Comparison of ENCODE assay signal across 19 mouse cellular contexts in the genomic region with DNA sequence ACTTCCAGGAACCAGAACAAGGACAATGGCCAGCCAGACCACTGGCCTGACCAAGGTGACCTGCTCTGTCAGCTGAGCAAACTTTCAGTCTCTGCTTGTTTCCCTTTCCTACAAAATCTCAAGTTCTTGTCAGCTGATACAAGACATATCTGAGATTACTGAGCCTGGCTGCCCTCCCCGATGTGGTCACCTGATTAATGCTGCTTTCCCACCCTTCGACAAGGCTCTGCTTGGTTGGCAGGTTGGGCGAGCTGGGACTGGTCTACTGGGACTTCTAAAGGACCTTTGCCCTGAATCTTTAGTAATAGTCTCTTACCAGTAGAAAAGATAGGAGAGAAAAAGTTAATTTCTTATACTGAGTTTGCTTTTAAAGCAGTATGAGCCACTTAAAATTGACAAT. TPM values are rescaled to one million over a fixed set of nuclear protein-coding genes. Genes with fewer than 3 reads are reported as not detected.
DNase-seq lines count a peak whose midpoint lies in the region; ATAC-seq and TF ChIP-seq lines count a peak whose summit lies in the region.
"Had no signal": no experiment of that assay in that cellular context is flagged by ENCODE, and none has a peak within 500 bp of the region (broad histone marks: within the 10 kb centered on the region; RNA-seq: fewer than 3 reads in every experiment).

No protein-coding gene starts in this region.

- peaks cover 7% of the 10 kb centered on the region; the same call in 1 of the 2 replicates for H3K36me3 ChIP-seq in heart, embryonic 10.5 days
- H3K36me3 ChIP-seq in forebrain, postnatal 0 days (ENCODE audit: insufficient read depth) = no peaks in the 10 kb centered on the region; the same call in 1 of the 2 replicates
- H3K36me3 ChIP-seq: liver, embryonic 15.5 days had no signal

- no peak overlapping the region for H3K4me2 ChIP-seq in forebrain, postnatal 0 days (ENCODE audit: low read depth)
- H3K4me2 ChIP-seq: liver, embryonic 15.5 days; neural tube, embryonic 13.5 days had no signal

- no peak overlapping the region for H3K27ac ChIP-seq in heart, embryonic 10.5 days
- H3K27ac ChIP-seq in forebrain, postnatal 0 days (ENCODE audit: low read depth, low read length) = no peak overlapping the region
- H3K27ac ChIP-seq: hindbrain, embryonic 10.5 days; liver, embryonic 15.5 days; neural tube, embryonic 13.5 days had no signal

- H3K27me3 ChIP-seq in heart, embryonic 10.5 days (ENCODE audit: insufficient read depth, poor library complexity, severe bottlenecking) = no peaks in the 10 kb centered on the region
- H3K27me3 ChIP-seq in forebrain, postnatal 0 days (ENCODE audit: insufficient read depth, low read length) = no peaks in the 10 kb centered on the region
- H3K27me3 ChIP-seq: liver, embryonic 15.5 days; neural tube, embryonic 13.5 days had no signal

- 76% methylated on average over 3 of the region's 3 CpGs for WGBS in heart, embryonic 10.5 days
- WGBS in forebrain, postnatal 0 days = 92% methylated on average over 3 of the region's 3 CpGs

- no peak for ATAC-seq in forebrain, postnatal 0 days
- ATAC-seq: forebrain, embryonic 16.5 days had no signal

- no peak overlapping the region for H3K4me3 ChIP-seq in heart, embryonic 10.5 days
- no peak overlapping the region for H3K4me3 ChIP-seq in forebrain, postnatal 0 days (ENCODE audit: low read depth, low read length)
- H3K4me3 ChIP-seq: hindbrain, embryonic 10.5 days; liver, embryonic 15.5 days; neural tube, embryonic 13.5 days had no signal

- no peaks in the 10 kb centered on the region for H3K9me3 ChIP-seq in heart, embryonic 10.5 days
- H3K9me3 ChIP-seq in forebrain, postnatal 0 days (ENCODE audit: low read length) = no peaks in the 10 kb centered on the region
- H3K9me3 ChIP-seq: G1E; hindbrain, embryonic 10.5 days; liver, embryonic 15.5 days; neural tube, embryonic 13.5 days had no signal

- H3K4me1 ChIP-seq in heart, embryonic 10.5 days = peaks cover 15% of the 10 kb centered on the region
- H3K4me1 ChIP-seq in forebrain, postnatal 0 days (ENCODE audit: insufficient read depth) = no peaks in the 10 kb centered on the region; the same call in 1 of the 2 replicates

- H3K9ac ChIP-seq in forebrain, postnatal 0 days = no peak overlapping the region
- H3K9ac ChIP-seq: liver, embryonic 15.5 days; neural tube, embryonic 13.5 days had no signal

- peak; percentile 20 to 29 for DNase-seq in heart, adult 18-20 months
- no peak for DNase-seq in heart, embryonic 10.5 days (ENCODE audit: low spot score)
- peak; percentile 31 for DNase-seq in urinary bladder, adult 2 months (ENCODE audit: low spot score)
- DNase-seq in urinary bladder, postnatal 10 days (ENCODE audit: low spot score) = no peak
- DNase-seq in kidney, postnatal 14 days = peak; percentile 59
- no peak for DNase-seq in layer of hippocampus, postnatal 14 days (ENCODE audit: low spot score in 2 of 2)
- no peak for DNase-seq in forebrain, postnatal 0 days
- no peak for DNase-seq in testis, postnatal 14 days (ENCODE audit: low spot score)
- DNase-seq: adrenal gland, postnatal 36 days; cerebellum, postnatal 14 days; gastrocnemius, postnatal 10 days; layer of hippocampus, adult 9-11 months; lung, postnatal 14 days; thymus, postnatal 14 days had no signal

- TF ChIP-seq CTCF in forebrain, postnatal 0 days (IDR thresholded peaks at IDR 0.05; ENCODE audit: low read depth) = no peak

RNA-seq across cellular contexts. Expression of a gene that starts 6.8 kb away (rescaled TPM):
- 1 to 10 TPM; 3.7 to 4.1 TPM for total RNA-seq in heart, adult 18-20 months (2021)
- polyA plus RNA-seq in heart, embryonic 10.5 days (2016; fragmentation: Nextera tagmentation; extraction: Ambion mirVana) = 19.3 and 21.5 TPM in 2 replicates
- polyA plus RNA-seq in urinary bladder, adult 2 months (2012; rRNA removed) = 8.5 and 8.6 TPM in 2 replicates
- 10 to 100 TPM; 12.1 to 12.7 TPM for total RNA-seq in layer of hippocampus, postnatal 14 days (2021)
- 44.5 and 49.7 TPM in 2 replicates for total RNA-seq in forebrain, postnatal 0 days (2014; rRNA removed)
- 28.7 and 32.1 TPM in 2 replicates for polyA plus RNA-seq in forebrain, postnatal 0 days (2015; fragmentation: Nextera tagmentation; extraction: Ambion mirVana)

RNA-seq across cellular contexts. Expression of a gene that starts 12.9 kb away (rescaled TPM):
- total RNA-seq in heart, adult 18-20 months (2021) = 10 to 100 TPM; 14.5 to 20.7 TPM
- 47.8 and 50.7 TPM in 2 replicates for polyA plus RNA-seq in heart, embryonic 10.5 days (2016; fragmentation: Nextera tagmentation; extraction: Ambion mirVana)
- polyA plus RNA-seq in urinary bladder, adult 2 months (2012; rRNA removed) = 14.1 and 17.2 TPM in 2 replicates
- 10 to 100 TPM; 11.9 to 14.8 TPM for total RNA-seq in layer of hippocampus, postnatal 14 days (2021)
- total RNA-seq in forebrain, postnatal 0 days (2014; rRNA removed) = 13.4 and 16.5 TPM in 2 replicates
- polyA plus RNA-seq in forebrain, postnatal 0 days (2015; fragmentation: Nextera tagmentation; extraction: Ambion mirVana) = 23.7 and 25.0 TPM in 2 replicates

RNA-seq across cellular contexts. Expression of a gene that starts 24.3 kb away (rescaled TPM):
- 10 to 100 TPM; 38.6 to 43.6 TPM for total RNA-seq in heart, adult 18-20 months (2021)
- 105 and 108 TPM in 2 replicates for polyA plus RNA-seq in heart, embryonic 10.5 days (2016; fragmentation: Nextera tagmentation; extraction: Ambion mirVana)
- polyA plus RNA-seq in urinary bladder, adult 2 months (2012; rRNA removed) = 34.9 and 38.4 TPM in 2 replicates
- 10 to 100 TPM; 18.7 to 21.3 TPM for total RNA-seq in layer of hippocampus, postnatal 14 days (2021)
- total RNA-seq in forebrain, postnatal 0 days (2014; rRNA removed) = 13.5 and 18.2 TPM in 2 replicates
- polyA plus RNA-seq in forebrain, postnatal 0 days (2015; fragmentation: Nextera tagmentation; extraction: Ambion mirVana) = 22.9 and 25.6 TPM in 2 replicates

Comparison
In these comparisons a context has a peak if more than half of its experiments do, and no peak if none do; other contexts are left out.
1. DNase-seq: peak in heart, adult 18-20 months (2 of 2), urinary bladder, adult 2 months (single experiment) and kidney, postnatal 14 days (single experiment); none in heart, embryonic 10.5 days (single experiment), urinary bladder, postnatal 10 days (single experiment), layer of hippocampus, postnatal 14 days (0 of 2), forebrain, postnatal 0 days (single experiment) and testis, postnatal 14 days (single experiment).